Mouse (Mus musculus) stomach, embryonic 14.5 days (tissue): ENCODE measurements at regions not wholly inside any gene's neighbourhood (a gene's known extent, or its start where the extent isn't known, plus 50 kb on each side); places are given as distances from the start of the nearest gene placed in this dataset.

Source experiments
- ATAC-seq: fragments of 200-750 bp; cut with Nextera tagmentation; 2 replicates; pipeline ENCODE4 v1.8.0; 2017; ENCODE audit warnings: low read depth, moderate TSS enrichment; ENCODE audit not compliant: insufficient number of reproducible peaks, insufficient read depth, low FRiP score
- H3K27ac ChIP-seq: fragments of 300-500 bp; sonication (generic); 2 replicates; pipeline ENCODE4 v1.5.1; 2014; ENCODE audit warnings: mild to moderate bottlenecking, low read length, moderate library complexity, mixed read lengths
- H3K27me3 ChIP-seq: fragments of 300-500 bp; sonication (generic); 2 replicates; pipeline ENCODE4 v1.6.1; 2014; ENCODE audit warnings: low read length, control low read depth, mixed read lengths; ENCODE audit not compliant: control insufficient read depth, insufficient read depth
- H3K36me3 ChIP-seq: fragments of 300-500 bp; sonication (generic); 2 replicates; pipeline ENCODE4 v1.6.1; 2014; ENCODE audit warnings: mild to moderate bottlenecking, control low read depth, low read length, moderate library complexity, mixed read lengths; ENCODE audit not compliant: control insufficient read depth, insufficient read depth
- H3K4me1 ChIP-seq: fragments of 300-500 bp; sonication (generic); 2 replicates; pipeline ENCODE4 v1.6.1; 2014; ENCODE audit warnings: low read length, control low read depth, mixed read lengths; ENCODE audit not compliant: control insufficient read depth, insufficient read depth
- H3K4me2 ChIP-seq: fragments of 300-500 bp; sonication (generic); replicated peaks from 2 replicates; pipeline ENCODE4 v1.6.1; 2014; ENCODE audit warnings: low read depth, low read length, control low read depth
- H3K4me3 ChIP-seq: fragments of 300-500 bp; sonication (generic); 2 replicates; pipeline ENCODE4 v1.5.1; 2014; ENCODE audit warnings: low read depth, low read length, control low read depth
- H3K9ac ChIP-seq: fragments of 300-500 bp; sonication (generic); replicated peaks from 2 replicates; pipeline ENCODE4 v1.6.1; 2014; ENCODE audit warnings: low read depth, mild to moderate bottlenecking, control low read depth, low read length, moderate library complexity, mixed read lengths
- H3K9me3 ChIP-seq: fragments of 300-500 bp; sonication (generic); 2 replicates; pipeline ENCODE4 v1.6.1; 2016; ENCODE audit warnings: low read depth, low read length, control low read depth; ENCODE audit not compliant: control insufficient read depth
- WGBS: fragments of 180-500 bp; shearing (Covaris S2); extraction: QIAGEN DNeasy Blood & Tissue Kit; methylation state at CpG from one replicate; pipeline ENCODE4 v1.1.7; 2014; 5-methylcytosine and 5-hydroxymethylcytosine counted together

- Histone ChIP-seq H3K9ac (no peak overlapping the region), H3K9me3 (no peaks in the 10 kb centered on the region), H3K27ac (no peak overlapping the region), H3K27me3 (no peaks in the 10 kb centered on the region), H3K4me2 (no peak overlapping the region), H3K4me3 (no peak overlapping the region), H3K36me3 (no peaks in the 10 kb centered on the region), H3K4me1 (no peaks in the 10 kb centered on the region)
- WGBS, result 76% methylated on average over 5 of the region's 5 CpGs
- no peak for ATAC-seq
Observed at GRCm38 (mm10) chr8:37048912-37049692, 55.7 kb downstream of the AI429214 start.

- no peak for ATAC-seq
- H3K4me1 ChIP-seq, result no peaks in the 10 kb centered on the region
Observed at GRCm38 (mm10) chr8:37049969-37050683, 56.7 kb downstream of the AI429214 start.

GRCm38 (mm10) chr8:37050684-37051028 is 57.3 kb downstream of the AI429214 start:
- Histone ChIP-seq H3K27ac (no peak overlapping the region), H3K27me3 (no peaks in the 10 kb centered on the region), H3K4me2 (no peak overlapping the region), H3K9ac (no peak overlapping the region), H3K4me1 (no peaks in the 10 kb centered on the region), H3K9me3 (no peaks in the 10 kb centered on the region), H3K36me3 (no peaks in the 10 kb centered on the region), H3K4me3 (no peak overlapping the region)
- ATAC-seq, result no peak
- 23% methylated on average over 1 of the region's 1 CpGs for WGBS

More at GRCm38 (mm10) chr8:37049969-37050683, 56.7 kb downstream of the AI429214 start:
- Histone ChIP-seq H3K4me3 (no peak overlapping the region), H3K27me3 (no peaks in the 10 kb centered on the region), H3K27ac (no peak overlapping the region), H3K36me3 (no peaks in the 10 kb centered on the region), H3K9ac (no peak overlapping the region), H3K4me2 (no peak overlapping the region), H3K9me3 (no peaks in the 10 kb centered on the region)
- WGBS, result 76% methylated on average over 6 of the region's 6 CpGs

DNA sequence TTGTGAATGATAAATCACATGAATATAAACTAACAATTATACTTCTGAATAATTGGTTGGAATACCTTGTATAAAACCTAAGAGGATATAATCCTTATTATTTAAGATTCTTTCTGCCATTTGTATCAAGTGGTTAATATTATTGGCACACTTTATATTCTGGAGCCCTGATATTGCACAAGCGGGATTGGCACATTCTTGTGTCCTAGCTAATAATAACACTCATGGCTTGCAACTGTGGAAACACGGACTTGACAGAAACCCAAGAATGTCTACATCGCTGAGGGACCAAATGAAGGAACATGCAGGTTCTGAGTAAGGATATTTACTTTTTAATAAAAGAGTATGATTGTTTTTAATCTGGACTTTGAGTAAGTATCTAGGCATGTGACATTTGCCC is 63.0 kb downstream of the AI429214 start:
- Histone ChIP-seq H3K27ac (no peak overlapping the region), H3K4me2 (no peak overlapping the region), H3K4me1 (no peaks in the 10 kb centered on the region), H3K36me3 (no peaks in the 10 kb centered on the region), H3K4me3 (no peak overlapping the region), H3K9ac (no peak overlapping the region), H3K27me3 (no peaks in the 10 kb centered on the region), H3K9me3 (no peaks in the 10 kb centered on the region)
- no peak for ATAC-seq
- WGBS, result 67% methylated on average over 3 of the region's 3 CpGs

- Histone ChIP-seq H3K4me3 (no peak overlapping the region), H3K4me1 (0 out of 2 replicates have a peak, but pooled peaks cover 2% of the 10 kb centered on the region), H3K9me3 (no peaks in the 10 kb centered on the region), H3K27ac (no peak overlapping the region), H3K4me2 (no peak overlapping the region), H3K9ac (no peak overlapping the region), H3K36me3 (no peaks in the 10 kb centered on the region), H3K27me3 (no peaks in the 10 kb centered on the region)
- ATAC-seq, result no peak
- WGBS, result 66% methylated on average over 6 of the region's 6 CpGs
Observed at GRCm38 (mm10) chr8:37058390-37058789, 65.0 kb downstream of the AI429214 start.

GRCm38 (mm10) chr8:37062012-37062944 is 68.9 kb downstream of the AI429214 start:
- Histone ChIP-seq H3K9me3 (no peaks in the 10 kb centered on the region), H3K9ac (no peak overlapping the region), H3K27ac (no peak overlapping the region), H3K27me3 (no peaks in the 10 kb centered on the region), H3K4me2 (no peak overlapping the region), H3K36me3 (no peaks in the 10 kb centered on the region), H3K4me1 (0 out of 2 replicates have a peak, but pooled peaks cover 2% of the 10 kb centered on the region), H3K4me3 (no peak overlapping the region)
- peak; percentile 72; the same call in 1 of the 2 replicates for ATAC-seq
- WGBS, result 36% methylated on average over 13 of the region's 13 CpGs

DNA sequence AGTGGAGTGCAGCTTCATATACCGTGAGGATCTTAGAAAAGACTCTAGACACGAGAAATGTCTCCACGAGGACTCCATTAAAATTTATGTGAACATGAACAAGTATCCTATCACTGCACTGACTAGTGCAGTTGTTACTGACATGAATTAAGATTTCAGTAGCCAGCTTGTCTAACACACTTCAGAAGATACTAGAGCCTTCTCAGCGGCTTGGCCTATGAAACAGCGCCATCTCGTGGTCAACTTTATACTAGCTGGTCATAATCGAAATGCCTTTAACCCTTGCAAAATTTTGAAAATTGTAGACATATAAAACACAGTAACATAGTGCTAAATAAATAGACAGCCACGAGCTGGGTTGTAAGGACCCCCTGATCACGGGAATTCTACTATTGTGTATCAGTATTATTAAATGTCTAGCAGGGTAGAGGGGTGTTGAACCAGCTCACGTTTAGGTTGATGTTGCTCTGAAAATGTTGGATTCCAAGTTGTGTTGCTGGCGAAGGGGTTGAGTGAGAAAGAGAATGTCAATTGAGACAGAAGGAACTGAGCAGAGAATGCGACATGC is 70.4 kb downstream of the AI429214 start:
- Histone ChIP-seq H3K4me1 (0 out of 2 replicates have a peak, but pooled peaks cover 2% of the 10 kb centered on the region), H3K9me3 (no peaks in the 10 kb centered on the region), H3K4me2 (no peak overlapping the region), H3K9ac (no peak overlapping the region), H3K27me3 (no peaks in the 10 kb centered on the region), H3K36me3 (no peaks in the 10 kb centered on the region), H3K27ac (no peak overlapping the region), H3K4me3 (no peak overlapping the region)
- WGBS, result 17% methylated on average over 12 of the region's 12 CpGs
- ATAC-seq, result no peak

- no peaks in the 10 kb centered on the region for H3K27me3 ChIP-seq
- H3K9ac ChIP-seq, result no peak overlapping the region
- no peak for ATAC-seq
- no peak overlapping the region for H3K4me2 ChIP-seq
- H3K27ac ChIP-seq, result no peak overlapping the region
- H3K4me1 ChIP-seq, result no peaks in the 10 kb centered on the region
- H3K4me3 ChIP-seq, result no peak overlapping the region
- no peaks in the 10 kb centered on the region for H3K9me3 ChIP-seq
- WGBS, result 34% methylated on average over 2 of the region's 2 CpGs
- no peaks in the 10 kb centered on the region for H3K36me3 ChIP-seq
Observed at GRCm38 (mm10) chr8:37072905-37073304, 79.5 kb downstream of the AI429214 start.
